Mouse (Mus musculus): Measurements from ENCODE around the gene Ap5b1. TPM values are rescaled to one million over a fixed set of nuclear protein-coding genes. Genes with fewer than 3 reads are reported as not detected.

Gene Ap5b1
- polyA plus RNA-seq (2021; fragmentation: Nextera tagmentation): 2.8 and 5.1 TPM in 2 replicates
- long read RNA-seq, experiment 1, partial matches to known transcripts: 0 of 7 reads
- long read RNA-seq, experiment 1, other reads (novel, unspliced or antisense): 4 of 7 reads
- long read RNA-seq, experiment 2, transcript Ap5b1-203 (3 exons, 2,785 nt): major isoform, 7 of 11 reads
- long read RNA-seq, experiment 2, partial matches to known transcripts: 0 of 11 reads
- long read RNA-seq, experiment 2, other reads (novel, unspliced or antisense): 1 of 11 reads

GRCm38 (mm10) chr19:5567534-5568469 is at the start of gene Ap5b1:
Gene Ap5b1, plus strand, starts transcription at chr19:5568025.

GRCm38 (mm10) chr19:5560457-5561041 is 7.3 kb upstream of the Ap5b1 start, which contains the start of gene Ovol1:
Gene Ovol1, minus strand, starts transcription at chr19:5560646.

GRCm38 (mm10) chr19:5601752-5602541 is 34.1 kb downstream of the Ap5b1 start, which contains the start of gene Rnaseh2c:
Gene Rnaseh2c, plus strand, starts transcription at chr19:5601873.

GRCm38 (mm10) chr19:5609547-5610404 is 42.0 kb downstream of the Ap5b1 start, which contains the start of gene Kat5:
Gene Kat5, minus strand, starts transcription at chr19:5610237.

Other genes with a start within 250 kb of the Ap5b1 start
- not detected in 2 replicates for gene Catsper1, start 232.3 kb upstream of the Ap5b1 start, polyA plus RNA-seq (2021; fragmentation: Nextera tagmentation)
- gene Cst6, start 218.5 kb upstream of the Ap5b1 start, polyA plus RNA-seq (2021; fragmentation: Nextera tagmentation): 20.6 and 32.3 TPM in 2 replicates
- gene Eif1ad, start 201.3 kb upstream of the Ap5b1 start, polyA plus RNA-seq (2021; fragmentation: Nextera tagmentation): 22.7 and 28.8 TPM in 2 replicates
- 166 and 174 TPM in 2 replicates for gene Banf1, start 200.9 kb upstream of the Ap5b1 start, polyA plus RNA-seq (2021; fragmentation: Nextera tagmentation)
- 23.3 and 23.5 TPM in 2 replicates for gene Sart1, start 179.3 kb upstream of the Ap5b1 start, polyA plus RNA-seq (2021; fragmentation: Nextera tagmentation)
- gene Tsga10ip, start 165.5 kb upstream of the Ap5b1 start, polyA plus RNA-seq (2021; fragmentation: Nextera tagmentation): not detected in 2 replicates
- 165 and 209 TPM in 2 replicates for gene Drap1, start 143.0 kb upstream of the Ap5b1 start, polyA plus RNA-seq (2021; fragmentation: Nextera tagmentation)
- 40.3 and 40.7 TPM in 2 replicates for gene AI837181, start 142.9 kb upstream of the Ap5b1 start, polyA plus RNA-seq (2021; fragmentation: Nextera tagmentation)
- 0.38 TPM in 1 of 2 replicates, not detected in the other for gene Fosl1, start 120.5 kb upstream of the Ap5b1 start, polyA plus RNA-seq (2021; fragmentation: Nextera tagmentation)
- gene Ccdc85b, start 110.1 kb upstream of the Ap5b1 start, polyA plus RNA-seq (2021; fragmentation: Nextera tagmentation): 15.8 and 16.5 TPM in 2 replicates
- 85.1 and 88.5 TPM in 2 replicates for gene Fibp, start 107.4 kb upstream of the Ap5b1 start, polyA plus RNA-seq (2021; fragmentation: Nextera tagmentation)
- 0.20 and 0.41 TPM in 2 replicates for gene Ctsw, start 99.5 kb upstream of the Ap5b1 start, polyA plus RNA-seq (2021; fragmentation: Nextera tagmentation)
- gene Efemp2, start 94.1 kb upstream of the Ap5b1 start, polyA plus RNA-seq (2021; fragmentation: Nextera tagmentation): 17.7 and 32.4 TPM in 2 replicates
- gene Mus81, start 79.6 kb upstream of the Ap5b1 start, polyA plus RNA-seq (2021; fragmentation: Nextera tagmentation): 24.3 and 24.9 TPM in 2 replicates
- 906 and 1,048 TPM in 2 replicates for gene Cfl1, start 77.6 kb upstream of the Ap5b1 start, polyA plus RNA-seq (2021; fragmentation: Nextera tagmentation)
- gene 1700020D05Rik, start 64.2 kb upstream of the Ap5b1 start, polyA plus RNA-seq (2021; fragmentation: Nextera tagmentation): not detected in 2 replicates
- 50.6 and 51.6 TPM in 2 replicates for gene Snx32, start 57.5 kb upstream of the Ap5b1 start, polyA plus RNA-seq (2021; fragmentation: Nextera tagmentation)
- not detected in 2 replicates for gene Ovol1, start 7.4 kb upstream of the Ap5b1 start, polyA plus RNA-seq (2021; fragmentation: Nextera tagmentation)
- gene Rnaseh2c, start 33.8 kb downstream of the Ap5b1 start, polyA plus RNA-seq (2021; fragmentation: Nextera tagmentation): 47.4 and 53.5 TPM in 2 replicates
- gene Kat5, start 42.2 kb downstream of the Ap5b1 start, polyA plus RNA-seq (2021; fragmentation: Nextera tagmentation): 41.3 and 45.1 TPM in 2 replicates
- 9.2 and 14.8 TPM in 2 replicates for gene Rela, start 69.5 kb downstream of the Ap5b1 start, polyA plus RNA-seq (2021; fragmentation: Nextera tagmentation)
- gene Sipa1, start 95.7 kb downstream of the Ap5b1 start, polyA plus RNA-seq (2021; fragmentation: Nextera tagmentation): 7.2 and 9.3 TPM in 2 replicates
- 6.1 and 6.9 TPM in 2 replicates for gene Map3k11, start 120.7 kb downstream of the Ap5b1 start, polyA plus RNA-seq (2021; fragmentation: Nextera tagmentation)
- 6.7 and 8.1 TPM in 2 replicates for gene Pcnx3, start 120.9 kb downstream of the Ap5b1 start, polyA plus RNA-seq (2021; fragmentation: Nextera tagmentation)
- 0.65 and 0.82 TPM in 2 replicates for gene Kcnk7, start 136.3 kb downstream of the Ap5b1 start, polyA plus RNA-seq (2021; fragmentation: Nextera tagmentation)
- 9.6 and 11.4 TPM in 2 replicates for gene Ehbp1l1, start 158.3 kb downstream of the Ap5b1 start, polyA plus RNA-seq (2021; fragmentation: Nextera tagmentation)
- 13.9 and 17.1 TPM in 2 replicates for gene Fam89b, start 161.6 kb downstream of the Ap5b1 start, polyA plus RNA-seq (2021; fragmentation: Nextera tagmentation)
- gene Ltbp3, start 172.9 kb downstream of the Ap5b1 start, polyA plus RNA-seq (2021; fragmentation: Nextera tagmentation): 2.5 and 4.3 TPM in 2 replicates
- 53.3 and 62.2 TPM in 2 replicates for gene Scyl1, start 203.4 kb downstream of the Ap5b1 start, polyA plus RNA-seq (2021; fragmentation: Nextera tagmentation)